Mouse (Mus musculus) stomach, embryonic 16.5 days (tissue): ENCODE data around the gene Sh3bp2. TPM values are rescaled to one million over a fixed set of nuclear protein-coding genes. Genes with fewer than 3 reads are reported as not detected.

Source experiments
- ATAC-seq: fragments of 200-750 bp; cut with Nextera tagmentation; 2 replicates; pipeline ENCODE4 v1.8.0; 2017; ENCODE audit warnings: moderate number of reproducible peaks, moderate TSS enrichment; ENCODE audit not compliant: insufficient read depth, low FRiP score
- H3K27ac ChIP-seq: fragments of 300-500 bp; sonication (generic); 2 replicates; pipeline ENCODE4 v1.5.1; 2014; ENCODE audit warnings: low read length
- H3K27me3 ChIP-seq: fragments of 300-500 bp; sonication (generic); 2 replicates; pipeline ENCODE4 v1.6.1; 2014; ENCODE audit warnings: low read length, control low read depth, mixed read lengths; ENCODE audit not compliant: control insufficient read depth, insufficient read depth
- H3K36me3 ChIP-seq: fragments of 300-500 bp; sonication (generic); 2 replicates; pipeline ENCODE4 v1.6.1; 2014; ENCODE audit warnings: low read length; ENCODE audit not compliant: control insufficient read depth, insufficient read depth
- H3K4me1 ChIP-seq: fragments of 300-500 bp; sonication (generic); 2 replicates; pipeline ENCODE4 v1.6.1; 2014; ENCODE audit warnings: low read length, control low read depth, mixed read lengths; ENCODE audit not compliant: control insufficient read depth, insufficient read depth
- H3K4me2 ChIP-seq: fragments of 300-500 bp; sonication (generic); 2 replicates; pipeline ENCODE4 v1.6.1; 2014; ENCODE audit warnings: low read depth, low read length, mixed read lengths
- H3K4me3 ChIP-seq: fragments of 300-500 bp; sonication (generic); replicated peaks from 2 replicates; pipeline ENCODE4 v1.5.1; 2014; ENCODE audit warnings: mild to moderate bottlenecking, low read length
- H3K9ac ChIP-seq: fragments of 300-500 bp; sonication (generic); 2 replicates; pipeline ENCODE4 v1.6.1; 2014; ENCODE audit warnings: low read length
- H3K9me3 ChIP-seq: fragments of 300-500 bp; sonication (generic); replicated peaks from 2 replicates; pipeline ENCODE4 v1.6.1; 2016; ENCODE audit warnings: low read length, control low read depth; ENCODE audit not compliant: control insufficient read depth
- WGBS: fragments of 180-500 bp; shearing (Covaris S2); extraction: QIAGEN DNeasy Blood & Tissue Kit; methylation state at CpG from one replicate; pipeline ENCODE4 v1.1.7; 2014; 5-methylcytosine and 5-hydroxymethylcytosine counted together
- polyA plus RNA-seq: library from polyadenylated mRNA; unstranded; fragments of >200 nt; fragmentation: Nextera tagmentation; extraction: Ambion mirVana; gene quantifications from 2 replicates; pipeline ENCODE4 v1.2.1, GENCODE M21; 2015

The Sh3bp2 gene
- polyA plus RNA-seq, 1 experiment from 2014 or later: 5.8 TPM

DNA sequence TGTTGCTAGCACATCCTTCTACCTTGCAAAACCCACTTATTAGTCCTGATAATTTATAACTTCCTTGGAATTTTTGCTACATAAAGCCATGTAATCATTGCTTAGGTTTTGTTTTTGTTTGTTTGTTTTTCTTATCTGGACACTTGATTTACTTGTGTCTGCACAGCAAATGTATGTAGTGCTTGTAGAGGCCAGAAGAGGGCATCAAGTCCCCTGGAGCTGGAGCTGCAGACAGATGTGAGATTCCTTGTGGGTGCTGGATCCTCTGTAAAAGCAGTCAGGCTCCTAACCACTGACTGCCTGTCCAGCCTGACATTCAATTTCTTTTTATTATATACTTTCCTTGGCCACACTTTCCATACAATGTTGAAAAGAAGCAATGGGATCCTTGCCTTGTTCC lies 21.8 kb downstream of the Sh3bp2 start:
- H3K9me3 ChIP-seq: no peaks in the 10 kb centered on the region
- H3K4me1 ChIP-seq: no peaks in the 10 kb centered on the region
- H3K27ac ChIP-seq: no peak overlapping the region
- ATAC-seq: no peak
- H3K27me3 ChIP-seq: no peaks in the 10 kb centered on the region
- no peak overlapping the region for H3K9ac ChIP-seq
- H3K4me2 ChIP-seq: no peak overlapping the region
- H3K4me3 ChIP-seq: no peak overlapping the region
- no peaks in the 10 kb centered on the region for H3K36me3 ChIP-seq

- no peaks in the 10 kb centered on the region for H3K27me3 ChIP-seq
- H3K36me3 ChIP-seq: no peaks in the 10 kb centered on the region
- no peak for ATAC-seq
- peak overlapping the region; percentile 84 for H3K4me2 ChIP-seq
- H3K9ac ChIP-seq: peak overlapping the region; percentile 90
- no peaks in the 10 kb centered on the region for H3K9me3 ChIP-seq
- WGBS: 13% methylated on average over 8 of the region's 8 CpGs
- peak overlapping the region; percentile 76 for H3K4me3 ChIP-seq
- H3K4me1 ChIP-seq: no peaks in the 10 kb centered on the region
- no peak overlapping the region for H3K27ac ChIP-seq
Measured at GRCm38 (mm10) chr5:34549135-34549482, 23.5 kb downstream of the Sh3bp2 start.

GRCm38 (mm10) chr5:34549483-34550221 lies 24.0 kb downstream of the Sh3bp2 start:
- Histone ChIP-seq H3K4me3 (peak overlapping the region; percentile 76), H3K27ac (no peak overlapping the region), H3K27me3 (no peaks in the 10 kb centered on the region), H3K36me3 (no peaks in the 10 kb centered on the region), H3K4me1 (no peaks in the 10 kb centered on the region), H3K9ac (peak overlapping the region; percentile 90), H3K9me3 (no peaks in the 10 kb centered on the region), H3K4me2 (peak overlapping the region; percentile 84)
- 0% methylated on average over 46 of the region's 49 CpGs for WGBS
- peak; percentile 80 for ATAC-seq

- peak overlapping the region; percentile 76 for H3K4me3 ChIP-seq
- no peaks in the 10 kb centered on the region for H3K36me3 ChIP-seq
- no peaks in the 10 kb centered on the region for H3K27me3 ChIP-seq
- ATAC-seq: no peak
- WGBS: 6% methylated on average over 6 of the region's 6 CpGs
- no peaks in the 10 kb centered on the region for H3K4me1 ChIP-seq
- no peaks in the 10 kb centered on the region for H3K9me3 ChIP-seq
- H3K4me2 ChIP-seq: peak overlapping the region; percentile 84
- H3K9ac ChIP-seq: peak overlapping the region; percentile 90
- H3K27ac ChIP-seq: no peak overlapping the region
Measured at GRCm38 (mm10) chr5:34550251-34550650, 24.6 kb downstream of the Sh3bp2 start.

DNA sequence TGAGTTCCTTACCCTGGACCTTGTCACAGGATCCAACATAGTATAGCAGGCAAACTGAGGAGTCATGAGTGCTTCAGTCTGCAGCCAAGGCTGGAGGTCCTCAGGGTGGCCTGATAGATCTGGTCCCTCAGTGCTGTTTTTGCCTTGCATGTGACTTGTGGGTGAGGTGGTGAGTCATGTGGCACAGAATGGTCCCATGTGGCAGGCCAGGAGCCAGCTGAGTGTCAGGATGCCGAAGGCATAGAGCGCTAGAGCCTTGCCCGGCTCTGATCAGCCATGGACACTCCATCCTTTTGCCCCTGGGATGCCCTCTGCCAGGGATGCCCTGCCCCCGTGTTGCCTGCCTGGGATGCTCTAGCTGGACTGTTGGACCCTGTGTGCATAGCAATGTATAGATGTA lies 26.2 kb downstream of the Sh3bp2 start:
- no peak overlapping the region for H3K27ac ChIP-seq
- no peak for ATAC-seq
- no peaks in the 10 kb centered on the region for H3K36me3 ChIP-seq
- H3K4me2 ChIP-seq: no peak overlapping the region
- H3K9me3 ChIP-seq: no peaks in the 10 kb centered on the region
- no peak overlapping the region for H3K9ac ChIP-seq
- no peaks in the 10 kb centered on the region for H3K27me3 ChIP-seq
- H3K4me3 ChIP-seq: no peak overlapping the region
- no peaks in the 10 kb centered on the region for H3K4me1 ChIP-seq
- WGBS: 92% methylated on average over 4 of the region's 4 CpGs

GRCm38 (mm10) chr5:34563854-34564253 lies 38.2 kb downstream of the Sh3bp2 start:
- 93% methylated on average over 1 of the region's 1 CpGs for WGBS
- H3K4me3 ChIP-seq: no peak overlapping the region

GRCm38 (mm10) chr5:34564291-34564690 lies 38.7 kb downstream of the Sh3bp2 start:
- no peak overlapping the region for H3K4me2 ChIP-seq
- no peaks in the 10 kb centered on the region for H3K9me3 ChIP-seq
- WGBS: 81% methylated on average over 4 of the region's 4 CpGs

More at GRCm38 (mm10) chr5:34563854-34564253, 38.2 kb downstream of the Sh3bp2 start:
- Histone ChIP-seq H3K9ac (no peak overlapping the region), H3K27me3 (no peaks in the 10 kb centered on the region), H3K4me2 (no peak overlapping the region), H3K4me1 (peaks cover 14% of the 10 kb centered on the region), H3K27ac (no peak overlapping the region), H3K9me3 (no peaks in the 10 kb centered on the region), H3K36me3 (no peaks in the 10 kb centered on the region; the same call in 1 of the 2 replicates)
- ATAC-seq: no peak

DNA sequence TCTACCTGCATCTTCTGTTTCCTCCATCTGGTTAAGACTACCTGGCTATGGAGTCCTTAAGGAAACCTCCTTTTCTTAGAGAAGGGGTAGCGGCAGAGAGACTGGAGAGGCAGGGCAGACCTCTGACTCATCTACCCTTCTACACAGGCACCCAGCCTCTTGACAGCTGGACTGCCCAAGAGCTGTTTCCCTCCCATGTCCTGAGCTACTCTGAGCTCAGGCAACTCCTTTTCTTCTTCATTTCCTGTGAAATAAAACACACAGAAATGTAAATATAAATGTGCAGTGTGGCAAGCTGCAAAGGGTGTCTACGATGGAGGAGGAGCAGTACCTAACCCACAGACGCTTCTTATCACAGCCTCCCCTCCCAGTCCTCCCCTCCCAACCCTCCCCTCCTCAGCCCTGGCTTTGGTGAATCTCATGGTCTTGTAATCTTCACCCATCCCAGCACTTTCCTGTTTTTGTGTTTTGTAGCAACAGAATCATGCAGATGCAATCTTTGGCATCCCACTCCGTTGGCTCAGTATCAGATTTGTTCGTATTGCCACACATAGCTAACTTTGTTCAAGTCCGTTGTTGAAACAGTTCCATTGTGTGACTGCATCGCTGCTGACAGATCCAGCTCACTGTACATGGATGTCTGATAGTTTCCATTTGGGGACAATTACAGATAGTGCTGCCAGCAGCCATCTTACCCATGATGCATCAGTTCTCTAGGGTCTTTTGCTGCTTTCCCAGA lies 40.1 kb downstream of the Sh3bp2 start:
- Histone ChIP-seq H3K9ac (no peak overlapping the region), H3K9me3 (no peaks in the 10 kb centered on the region), H3K4me1 (peaks cover 14% of the 10 kb centered on the region), H3K36me3 (no peaks in the 10 kb centered on the region), H3K4me3 (no peak overlapping the region), H3K27ac (peak overlapping the region; percentile 42), H3K4me2 (0 out of 2 replicates have a peak overlapping the region, but pooled peaks have one; percentile 2), H3K27me3 (no peaks in the 10 kb centered on the region)
- 36% methylated on average over 7 of the region's 7 CpGs for WGBS
- peak; percentile 82; the same call in 1 of the 2 replicates for ATAC-seq

More at GRCm38 (mm10) chr5:34564291-34564690, 38.7 kb downstream of the Sh3bp2 start:
- no peak for ATAC-seq
- H3K9ac ChIP-seq: no peak overlapping the region
- H3K27ac ChIP-seq: no peak overlapping the region
- no peaks in the 10 kb centered on the region for H3K27me3 ChIP-seq
- no peak overlapping the region for H3K4me3 ChIP-seq
- no peaks in the 10 kb centered on the region; the same call in 1 of the 2 replicates for H3K36me3 ChIP-seq
- H3K4me1 ChIP-seq: peaks cover 14% of the 10 kb centered on the region

DNA sequence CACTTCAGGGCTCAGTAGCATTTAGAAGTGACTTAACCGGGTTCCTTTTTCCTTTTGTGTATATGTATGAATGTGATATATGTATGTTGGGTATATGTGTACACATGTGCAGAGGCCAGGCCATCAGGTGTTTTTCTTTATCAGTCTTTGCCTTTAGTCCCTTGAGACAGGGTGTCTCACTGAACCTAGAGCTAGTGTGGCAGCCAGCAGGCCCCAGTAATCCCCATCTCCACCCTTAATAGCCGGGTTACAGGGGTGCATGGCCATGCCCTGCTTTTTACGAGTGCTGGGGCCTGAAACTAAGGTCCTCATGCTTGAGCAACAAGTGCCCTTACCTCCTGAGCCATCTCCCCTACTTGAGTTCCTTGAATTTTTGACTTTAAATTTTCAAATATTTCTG lies 45.9 kb downstream of the Sh3bp2 start:
- 84% methylated on average over 3 of the region's 3 CpGs for WGBS
- no peak for ATAC-seq
- H3K27me3 ChIP-seq: no peaks in the 10 kb centered on the region
- H3K27ac ChIP-seq: no peak overlapping the region
- no peaks in the 10 kb centered on the region for H3K9me3 ChIP-seq
- H3K4me2 ChIP-seq: no peak overlapping the region
- H3K9ac ChIP-seq: no peak overlapping the region
- H3K4me1 ChIP-seq: peaks cover 20% of the 10 kb centered on the region
- no peaks in the 10 kb centered on the region for H3K36me3 ChIP-seq
- no peak overlapping the region for H3K4me3 ChIP-seq
